Mouse (Mus musculus): ENCODE measurements at regions not wholly inside any gene's neighbourhood (a gene's known extent, or its start where the extent isn't known, plus 50 kb on each side); places are given as distances from the start of the nearest gene placed in this dataset.

GRCm38 (mm10) chrX:167088930-167089329, 120.2 kb downstream of the Tmsb4x start:
- DNase-seq = no peak

- no peak for DNase-seq
These were observed 120.7 kb downstream of the Tmsb4x start for GRCm38 (mm10) chrX:167088438-167088837.

- DNase-seq = no peak
These were observed 128.3 kb downstream of the Tmsb4x start for GRCm38 (mm10) chrX:167080821-167081220.

- no peak for DNase-seq
These were observed 140.0 kb downstream of the Tmsb4x start for GRCm38 (mm10) chrX:167069075-167069474.

- no peak for DNase-seq
These were observed 141.2 kb downstream of the Tmsb4x start for GRCm38 (mm10) chrX:167067918-167068317.

GRCm38 (mm10) chrX:167063881-167064280, 145.2 kb downstream of the Tmsb4x start:
- peak; percentile 33 to 56 for DNase-seq

- DNase-seq = no peak
These were observed 156.7 kb downstream of the Tmsb4x start for GRCm38 (mm10) chrX:167052456-167052855.

GRCm38 (mm10) chrX:167050066-167050465, 159.0 kb downstream of the Tmsb4x start:
- DNase-seq = no peak

- peak in 1 of 2 experiments; percentile 18 for DNase-seq
These were observed 159.7 kb downstream of the Tmsb4x start for GRCm38 (mm10) chrX:167049191-167049968.

GRCm38 (mm10) chrX:167037971-167038370, 171.1 kb downstream of the Tmsb4x start:
- DNase-seq = no peak

GRCm38 (mm10) chrX:167036355-167036754, 172.8 kb downstream of the Tmsb4x start:
- DNase-seq = no peak

- DNase-seq = no peak
These were observed 173.5 kb downstream of the Tmsb4x start for GRCm38 (mm10) chrX:167035639-167036038.

GRCm38 (mm10) chrX:167033091-167033490, 176.0 kb downstream of the Tmsb4x start:
- no peak for DNase-seq

GRCm38 (mm10) chrX:167032586-167032985, 176.5 kb downstream of the Tmsb4x start:
- peak; percentile 26 to 29 for DNase-seq

GRCm38 (mm10) chrX:167031543-167031942, 177.6 kb downstream of the Tmsb4x start:
- no peak for DNase-seq

GRCm38 (mm10) chrX:167015602-167016001, 193.5 kb downstream of the Tmsb4x start:
- DNase-seq = no peak

- DNase-seq = no peak
These were observed 194.8 kb downstream of the Tmsb4x start for GRCm38 (mm10) chrX:167014322-167014721.

GRCm38 (mm10) chrX:167012891-167013290, 196.2 kb downstream of the Tmsb4x start:
- no peak for DNase-seq

GRCm38 (mm10) chrX:167011977-167012542, 197.1 kb downstream of the Tmsb4x start:
- DNase-seq = no peak

GRCm38 (mm10) chrX:166995855-166996254, 213.3 kb downstream of the Tmsb4x start:
- no peak for DNase-seq

GRCm38 (mm10) chrX:166981003-166981402, 228.1 kb downstream of the Tmsb4x start:
- no peak for DNase-seq

- no peak for DNase-seq
These were observed 228.6 kb downstream of the Tmsb4x start for GRCm38 (mm10) chrX:166980504-166980903.

GRCm38 (mm10) chrX:166977029-166977428, 232.1 kb downstream of the Tmsb4x start:
- DNase-seq = no peak

- DNase-seq = peak; percentile 7 to 18
These were observed 237.4 kb downstream of the Tmsb4x start for GRCm38 (mm10) chrX:166971721-166972120.

Data from lung, postnatal 4 days (tissue).